In the genomic region with DNA sequence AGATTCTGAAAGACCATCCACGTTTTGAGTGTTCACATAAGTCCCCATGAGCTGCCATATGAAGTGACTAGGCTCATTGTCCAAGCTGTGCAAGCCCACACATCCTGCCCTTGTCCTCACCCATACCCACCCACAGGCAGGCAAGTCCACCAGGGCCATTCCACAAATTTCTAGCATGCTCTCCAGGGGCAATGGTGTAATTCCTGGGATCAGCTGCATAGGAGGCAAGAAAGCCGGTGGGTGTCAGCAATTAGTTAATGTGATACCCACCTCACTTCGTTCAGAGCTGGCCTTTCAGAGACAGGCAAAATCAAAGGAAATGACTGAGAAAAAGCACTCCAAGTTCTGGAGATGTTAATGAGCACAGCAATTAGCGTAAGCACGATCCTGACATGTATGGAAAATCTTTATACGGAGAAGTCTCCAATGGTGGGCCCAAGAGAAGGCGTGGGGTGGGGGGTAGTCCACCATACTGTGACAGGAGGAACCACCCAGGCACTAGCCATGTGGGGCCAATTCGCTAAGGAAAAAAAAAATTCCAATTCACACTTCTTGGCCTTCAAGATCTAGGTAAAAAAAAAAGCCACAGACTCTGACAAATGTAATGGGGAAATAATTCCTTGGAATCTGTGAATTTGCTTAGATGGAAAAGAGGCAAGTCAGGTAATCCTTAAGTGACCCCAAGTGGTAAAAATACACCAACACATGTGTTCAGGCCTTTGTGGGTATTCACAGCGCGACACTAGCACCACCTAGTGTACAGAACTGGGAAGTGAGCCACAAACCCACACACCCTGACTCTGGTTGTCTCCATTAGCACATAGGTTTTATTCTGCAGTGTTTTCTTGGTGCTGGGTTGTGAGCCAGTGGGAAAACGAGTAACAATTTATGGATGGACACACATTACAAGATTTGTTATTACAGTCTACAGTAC, we compare ENCODE assay signal across 8 mouse cellular contexts. TPM values are rescaled to one million over a fixed set of nuclear protein-coding genes. Genes with fewer than 3 reads are reported as not detected.
DNase-seq lines count a peak whose midpoint lies in the region; ATAC-seq and TF ChIP-seq lines count a peak whose summit lies in the region.

No protein-coding gene starts in this region.

- ATAC-seq in forebrain, postnatal 0 days = peak; percentile 91
- ATAC-seq in hematopoietic stem cell, adult 5-6 weeks (replicated peaks in 1 of 2; ENCODE audit: insufficient read depth in 1 of 2, low FRiP score in 2 of 2, low TSS enrichment in 1 of 2, low read depth in 1 of 2, poor library complexity in 2 of 2, severe bottlenecking in 2 of 2) = peak; percentile 95 to 97
- peak; percentile 78 for ATAC-seq in lung, embryonic 15.5 days (ENCODE audit: borderline replicate concordance, extremely low read depth, low FRiP score, low TSS enrichment)

- H3K9ac ChIP-seq in MEL (ENCODE audit: control insufficient read depth, low read depth, low read length, poor library complexity, severe bottlenecking) = no peak overlapping the region
- no peak overlapping the region for H3K9ac ChIP-seq in forebrain, postnatal 0 days
- H3K9ac ChIP-seq in lung, embryonic 15.5 days = no peak overlapping the region

- no peak overlapping the region for H3K27ac ChIP-seq in MEL (ENCODE audit: control insufficient read depth, low read depth, low read length)
- peak overlapping the region; percentile 36; the same call in 1 of the 2 replicates for H3K27ac ChIP-seq in forebrain, postnatal 0 days (ENCODE audit: low read depth, low read length)
- no peak overlapping the region for H3K27ac ChIP-seq in lung, embryonic 15.5 days

- no peak for TF ChIP-seq EP300 in MEL (IDR thresholded peaks at IDR 0.05; ENCODE audit: low read depth in 1 of 2, low read length in 2 of 2)

- no peaks in the 10 kb centered on the region for H3K9me3 ChIP-seq in MEL (replicated peaks; ENCODE audit: insufficient read depth, low read length)
- no peaks in the 10 kb centered on the region for H3K9me3 ChIP-seq in forebrain, postnatal 0 days (ENCODE audit: low read length)
- H3K9me3 ChIP-seq in lung, embryonic 15.5 days = no peaks in the 10 kb centered on the region

- H3K4me3 ChIP-seq in MEL (ENCODE audit: control insufficient read depth in 1 of 2, insufficient read depth in 1 of 2, low read depth in 2 of 2, low read length in 2 of 2) = no peak overlapping the region
- no peak overlapping the region for H3K4me3 ChIP-seq in forebrain, postnatal 0 days (ENCODE audit: low read depth, low read length)
- no peak overlapping the region for H3K4me3 ChIP-seq in lung, embryonic 15.5 days

- peak; percentile 83 for DNase-seq in MEL (ENCODE audit: low read depth, low spot score)
- peak; percentile 72 to 79 for DNase-seq in cerebellum, adult 18-20 months
- DNase-seq in forebrain, postnatal 0 days = peak; percentile 96
- peak; percentile 90 for DNase-seq in layer of hippocampus, adult 9-10 months (ENCODE audit: low spot score)
- peak; percentile 77 for DNase-seq in ovary, postnatal 36 days (ENCODE audit: low spot score)
- peak; percentile 69 for DNase-seq in thymus, postnatal 14 days

- no peak for TF ChIP-seq POLR2A in MEL (IDR thresholded peaks at IDR 0.05; ENCODE audit: control insufficient read depth in 1 of 2, insufficient read depth in 1 of 2, low read depth in 1 of 2, low read length in 2 of 2, poor library complexity in 1 of 2)

- peak; percentile 93 to 100 (median 99) for TF ChIP-seq CTCF in MEL (IDR thresholded peaks at IDR 0.05 in 2 of 3, conservative IDR thresholded peaks at IDR 0.05 in 1 of 3; ENCODE audit: control insufficient read depth in 1 of 3, insufficient read depth in 1 of 3, low read depth in 2 of 3, low read length in 3 of 3, poor library complexity in 1 of 3, severe bottlenecking in 1 of 3)
- peak; percentile 100 for TF ChIP-seq CTCF in forebrain, postnatal 0 days (IDR thresholded peaks at IDR 0.05; ENCODE audit: low read depth)

- no peak overlapping the region for H3K4me2 ChIP-seq in forebrain, postnatal 0 days (ENCODE audit: low read depth)
- H3K4me2 ChIP-seq in lung, embryonic 15.5 days = no peak overlapping the region

- no peaks in the 10 kb centered on the region for H3K79me2 ChIP-seq in MEL (ENCODE audit: control insufficient read depth, insufficient read depth, low read length, poor library complexity)

- no peak; the same call in none of the 2 replicates for TF ChIP-seq RAD21 in MEL (IDR thresholded peaks at IDR 0.05; ENCODE audit: low read depth, low read length)

- no peaks in the 10 kb centered on the region; a peak in 1 of 4 replicates for H3K4me1 ChIP-seq in MEL (ENCODE audit: control insufficient read depth in 1 of 2, insufficient read depth in 2 of 2, low read length in 2 of 2)
- peaks cover 13% of the 10 kb centered on the region; the same call in 1 of the 2 replicates for H3K4me1 ChIP-seq in forebrain, postnatal 0 days (ENCODE audit: insufficient read depth)
- peaks cover 32% of the 10 kb centered on the region for H3K4me1 ChIP-seq in lung, embryonic 15.5 days

- 11% methylated on average over 11 of the region's 11 CpGs for whole genome bisulfite sequencing in forebrain, postnatal 0 days
- WGBS in lung, embryonic 15.5 days = 27% methylated on average over 11 of the region's 11 CpGs

- H3K36me3 ChIP-seq in MEL (ENCODE audit: control insufficient read depth in 1 of 2, insufficient read depth in 2 of 2, low read length in 2 of 2) = peaks cover 0 to 8% of the 10 kb centered on the region in 2 experiments; a peak in 2 of 4 replicates
- H3K36me3 ChIP-seq in forebrain, postnatal 0 days (ENCODE audit: insufficient read depth) = peaks cover 20% of the 10 kb centered on the region
- peaks cover 21% of the 10 kb centered on the region for H3K36me3 ChIP-seq in lung, embryonic 15.5 days

- H3K27me3 ChIP-seq in MEL (ENCODE audit: control insufficient read depth in 1 of 2, insufficient read depth in 2 of 2, low read length in 2 of 2) = no peaks in the 10 kb centered on the region
- H3K27me3 ChIP-seq in forebrain, postnatal 0 days (ENCODE audit: insufficient read depth, low read length) = no peaks in the 10 kb centered on the region
- no peaks in the 10 kb centered on the region for H3K27me3 ChIP-seq in lung, embryonic 15.5 days

TF ChIP-seq in MEL, 35 proteins besides CTCF, POLR2A, EP300 and RAD21:
- TF ChIP-seq NRF1 (IDR thresholded peaks at IDR 0.05; ENCODE audit: insufficient read depth, low read depth, low read length, poor library complexity, severe bottlenecking) (peak; percentile 15; the same call in 1 of the 2 replicates), CHD1 (IDR thresholded peaks at IDR 0.05; ENCODE audit: low read depth, low read length) (no peak), SIN3A (IDR thresholded peaks at IDR 0.05; ENCODE audit: low read length) (0 out of 2 replicates have a peak, but pooled peaks have one; percentile 23), SMC3 (IDR thresholded peaks at IDR 0.05; ENCODE audit: low read depth, low read length) (peak; percentile 99), TAL1 (IDR thresholded peaks at IDR 0.05; ENCODE audit: low read length) (no peak), MAZ (IDR thresholded peaks at IDR 0.05; ENCODE audit: low read depth, low read length) (no peak), MAX (IDR thresholded peaks at IDR 0.05; ENCODE audit: low read length) (peak; percentile 75), TCF12 (IDR thresholded peaks at IDR 0.05; ENCODE audit: low read depth, low read length) (no peak), JUND (IDR thresholded peaks at IDR 0.05; ENCODE audit: low read depth, low read length) (peak; percentile 53; the same call in 1 of the 2 replicates), ZC3H11A (IDR thresholded peaks at IDR 0.05; ENCODE audit: low read depth, low read length) (peak; percentile 98), ETS1 (IDR thresholded peaks at IDR 0.05; ENCODE audit: low read depth, low read length) (no peak), MYC (IDR thresholded peaks at IDR 0.05; ENCODE audit: low read depth, low read length) (peak; percentile 83), MEF2A (IDR thresholded peaks at IDR 0.05; ENCODE audit: extremely low read depth, insufficient replicate concordance, low read depth, low read length, poor library complexity, severe bottlenecking) (no peak), MXI1 (IDR thresholded peaks at IDR 0.05; ENCODE audit: low read depth, low read length) (no peak)

RNA-seq across cellular contexts. Expression of gene Ddx1, which starts 34.4 kb away (rescaled TPM):
- 75.4 and 77.2 TPM in 2 replicates for total RNA-seq in MEL (2012; rRNA removed)
- 1,000 to 10,000 TPM in 1 of 2 experiments, 100 to 1,000 TPM in 1; 134 to 1,375 TPM for polyA plus RNA-seq in MEL (2012; ENCODE audit: insufficient read depth in 1 of 2, insufficient read length in 2 of 2, low read depth in 1 of 2, low replicate concordance in 2 of 2, missing spikeins in 1 of 2)
- total RNA-seq in forebrain, postnatal 0 days (2014; rRNA removed) = 61.6 and 81.1 TPM in 2 replicates
- polyA plus RNA-seq in forebrain, postnatal 0 days (2015; fragmentation: Nextera tagmentation; extraction: Ambion mirVana) = 119 and 137 TPM in 2 replicates
- total RNA-seq in hematopoietic stem cell, adult 5-6 weeks (2017) = 179 and 217 TPM in 2 replicates
- polyA plus RNA-seq in lung, embryonic 15.5 days (2015; fragmentation: Nextera tagmentation; extraction: Ambion mirVana) = 141 and 142 TPM in 2 replicates

RNA-seq across cellular contexts. Expression of gene Nbas, which starts 54.3 kb away (rescaled TPM):
- total RNA-seq in MEL (2012; rRNA removed) = 24.2 and 26.6 TPM in 2 replicates
- polyA plus RNA-seq in MEL (2012; ENCODE audit: insufficient read depth in 1 of 2, insufficient read length in 2 of 2, low read depth in 1 of 2, low replicate concordance in 2 of 2, missing spikeins in 1 of 2) = 10 to 100 TPM in 1 of 2 experiments, not detected in 1; 25.7 TPM
- total RNA-seq in forebrain, postnatal 0 days (2014; rRNA removed) = 26.7 and 32.2 TPM in 2 replicates
- polyA plus RNA-seq in forebrain, postnatal 0 days (2015; fragmentation: Nextera tagmentation; extraction: Ambion mirVana) = 6.3 and 9.8 TPM in 2 replicates
- 12.4 and 18.9 TPM in 2 replicates for total RNA-seq in hematopoietic stem cell, adult 5-6 weeks (2017)
- 12.2 and 13.3 TPM in 2 replicates for polyA plus RNA-seq in lung, embryonic 15.5 days (2015; fragmentation: Nextera tagmentation; extraction: Ambion mirVana)
